Mouse (Mus musculus) heart, embryonic 11.5 days (tissue): ENCODE results near the gene Lcp2. TPM values are rescaled to one million over a fixed set of nuclear protein-coding genes. Genes with fewer than 3 reads are reported as not detected.

Experiments used
- ATAC-seq: fragments of 200-750 bp; cut with Nextera tagmentation; replicated peaks from 2 replicates; pipeline ENCODE4 v1.8.0; 2017; ENCODE audit warnings: moderate library complexity; ENCODE audit not compliant: insufficient number of reproducible peaks, low FRiP score, low TSS enrichment
- H3K27ac ChIP-seq: fragments of 300-500 bp; sonication (generic); 2 replicates; pipeline ENCODE4 v1.5.1; 2014; ENCODE audit warnings: mild to moderate bottlenecking, low read depth, low read length
- H3K27me3 ChIP-seq: fragments of 300-500 bp; sonication (generic); 2 replicates; pipeline ENCODE4 v1.6.1; 2014; ENCODE audit warnings: mild to moderate bottlenecking, low read length, mixed read lengths; ENCODE audit not compliant: control insufficient read depth, insufficient read depth
- H3K36me3 ChIP-seq: fragments of 300-500 bp; sonication (generic); 2 replicates; pipeline ENCODE4 v1.6.1; 2014; ENCODE audit warnings: mild to moderate bottlenecking, low read length, moderate library complexity, mixed read lengths; ENCODE audit not compliant: control insufficient read depth, insufficient read depth
- H3K4me1 ChIP-seq: fragments of 300-500 bp; sonication (generic); 2 replicates; pipeline ENCODE4 v1.6.1; 2014; ENCODE audit warnings: low read length; ENCODE audit not compliant: control insufficient read depth, insufficient read depth
- H3K4me2 ChIP-seq: fragments of 300-500 bp; sonication (generic); 2 replicates; pipeline ENCODE4 v1.6.1; 2014; ENCODE audit warnings: mild to moderate bottlenecking, moderate library complexity
- H3K4me3 ChIP-seq: fragments of 300-500 bp; sonication (generic); 2 replicates; pipeline ENCODE4 v1.5.1; 2014; ENCODE audit warnings: low read depth, low read length
- H3K9ac ChIP-seq: fragments of 300-500 bp; sonication (generic); 2 replicates; pipeline ENCODE4 v1.6.1; 2014; ENCODE audit warnings: mild to moderate bottlenecking, low read depth, low read length, moderate library complexity
- H3K9me3 ChIP-seq: fragments of 300-500 bp; sonication (generic); replicated peaks from 2 replicates; pipeline ENCODE4 v1.6.1; 2016; ENCODE audit warnings: low read length; ENCODE audit not compliant: control insufficient read depth
- whole genome bisulfite sequencing: fragments of 180-500 bp; shearing (Covaris S2); extraction: QIAGEN DNeasy Blood & Tissue Kit; methylation state at CpG from one replicate; pipeline ENCODE4 v1.1.7; 2014; ENCODE audit not compliant: insufficient replicate concordance; 5-methylcytosine and 5-hydroxymethylcytosine counted together
- polyA plus RNA-seq: library from polyadenylated mRNA; unstranded; fragments of >200 nt; fragmentation: Nextera tagmentation; extraction: Ambion mirVana; gene quantifications from 2 replicates; pipeline ENCODE4 v1.2.1, GENCODE M21; 2014

The Lcp2 gene
- polyA plus RNA-seq, 1 experiment from 2014 or later: 1.9 TPM

- Histone ChIP-seq H3K4me1 (0 out of 2 replicates have a peak, but pooled peaks cover 2% of the 10 kb centered on the region), H3K4me3 (no peak overlapping the region), H3K27ac (no peak overlapping the region), H3K9me3 (no peaks in the 10 kb centered on the region), H3K36me3 (no peaks in the 10 kb centered on the region), H3K27me3 (no peaks in the 10 kb centered on the region), H3K9ac (no peak overlapping the region), H3K4me2 (no peak overlapping the region)
- 77% methylated on average over 12 of the region's 12 CpGs for WGBS
- no peak for ATAC-seq
Observed at GRCm38 (mm10) chr11:34009316-34010087, 37.2 kb upstream of the Lcp2 start.

- no peak overlapping the region for H3K9ac ChIP-seq
- H3K36me3 ChIP-seq: no peaks in the 10 kb centered on the region
- no peak overlapping the region for H3K4me2 ChIP-seq
- H3K4me1 ChIP-seq: 0 out of 2 replicates have a peak, but pooled peaks cover 2% of the 10 kb centered on the region
- H3K27me3 ChIP-seq: no peaks in the 10 kb centered on the region
- H3K27ac ChIP-seq: no peak overlapping the region
- WGBS: 60% methylated on average over 7 of the region's 7 CpGs
- no peaks in the 10 kb centered on the region for H3K9me3 ChIP-seq
- no peak; the same call in 1 of the 2 replicates for ATAC-seq
- no peak overlapping the region for H3K4me3 ChIP-seq
Observed at GRCm38 (mm10) chr11:34010133-34010858, 36.4 kb upstream of the Lcp2 start.

- 41% methylated on average over 4 of the region's 4 CpGs for WGBS
- no peaks in the 10 kb centered on the region for H3K9me3 ChIP-seq
- no peak overlapping the region for H3K27ac ChIP-seq
Observed at GRCm38 (mm10) chr11:34010859-34011172, 35.9 kb upstream of the Lcp2 start.

GRCm38 (mm10) chr11:34012007-34012652, 34.6 kb upstream of the Lcp2 start:
- Histone ChIP-seq H3K27ac (no peak overlapping the region), H3K4me2 (no peak overlapping the region), H3K4me1 (0 out of 2 replicates have a peak, but pooled peaks cover 2% of the 10 kb centered on the region), H3K36me3 (no peaks in the 10 kb centered on the region), H3K9ac (no peak overlapping the region), H3K4me3 (no peak overlapping the region), H3K9me3 (no peaks in the 10 kb centered on the region), H3K27me3 (no peaks in the 10 kb centered on the region)
- no peak for ATAC-seq
- WGBS: 42% methylated on average over 6 of the region's 6 CpGs

More at GRCm38 (mm10) chr11:34010859-34011172, 35.9 kb upstream of the Lcp2 start:
- H3K36me3 ChIP-seq: no peaks in the 10 kb centered on the region
- no peak overlapping the region for H3K4me2 ChIP-seq
- H3K9ac ChIP-seq: no peak overlapping the region
- H3K27me3 ChIP-seq: no peaks in the 10 kb centered on the region
- no peak overlapping the region for H3K4me3 ChIP-seq
- 0 out of 2 replicates have a peak, but pooled peaks cover 2% of the 10 kb centered on the region for H3K4me1 ChIP-seq
- ATAC-seq: no peak

- Histone ChIP-seq H3K9me3 (no peaks in the 10 kb centered on the region), H3K4me1 (no peaks in the 10 kb centered on the region), H3K27me3 (no peaks in the 10 kb centered on the region), H3K27ac (no peak overlapping the region), H3K4me2 (no peak overlapping the region), H3K36me3 (no peaks in the 10 kb centered on the region), H3K4me3 (no peak overlapping the region), H3K9ac (no peak overlapping the region)
- no peak for ATAC-seq
- 79% methylated on average over 1 of the region's 1 CpGs for WGBS
Observed at GRCm38 (mm10) chr11:34025091-34025490, 21.6 kb upstream of the Lcp2 start.

GRCm38 (mm10) chr11:34029658-34030057, 17.1 kb upstream of the Lcp2 start:
- H3K9me3 ChIP-seq: no peaks in the 10 kb centered on the region
- no peak overlapping the region for H3K9ac ChIP-seq
- no peak for ATAC-seq
- H3K27me3 ChIP-seq: no peaks in the 10 kb centered on the region
- H3K4me1 ChIP-seq: no peaks in the 10 kb centered on the region
- 67% methylated on average over 5 of the region's 5 CpGs for WGBS
- H3K4me2 ChIP-seq: no peak overlapping the region
- H3K4me3 ChIP-seq: no peak overlapping the region
- H3K27ac ChIP-seq: no peak overlapping the region
- no peaks in the 10 kb centered on the region for H3K36me3 ChIP-seq

- Histone ChIP-seq H3K9ac (no peak overlapping the region), H3K4me3 (no peak overlapping the region), H3K9me3 (no peaks in the 10 kb centered on the region), H3K27me3 (no peaks in the 10 kb centered on the region), H3K4me1 (no peaks in the 10 kb centered on the region), H3K27ac (no peak overlapping the region), H3K36me3 (no peaks in the 10 kb centered on the region), H3K4me2 (peak overlapping the region; percentile 14; the same call in 1 of the 2 replicates)
- whole genome bisulfite sequencing: 45% methylated on average over 8 of the region's 8 CpGs
- ATAC-seq: no peak
Observed at GRCm38 (mm10) chr11:34031015-34031805, 15.5 kb upstream of the Lcp2 start.

GRCm38 (mm10) chr11:34034008-34034505, 12.7 kb upstream of the Lcp2 start:
- H3K36me3 ChIP-seq: no peaks in the 10 kb centered on the region
- H3K27ac ChIP-seq: no peak overlapping the region
- no peak for ATAC-seq
- no peak overlapping the region for H3K9ac ChIP-seq
- no peaks in the 10 kb centered on the region for H3K27me3 ChIP-seq
- 90% methylated on average over 5 of the region's 5 CpGs for WGBS
- no peak overlapping the region for H3K4me2 ChIP-seq
- H3K9me3 ChIP-seq: no peaks in the 10 kb centered on the region
- H3K4me3 ChIP-seq: no peak overlapping the region
- H3K4me1 ChIP-seq: no peaks in the 10 kb centered on the region
